Mouse (Mus musculus) embryonic facial prominence, embryonic 15.5 days (tissue): ENCODE data around the gene Tufm. TPM values are rescaled to one million over a fixed set of nuclear protein-coding genes. Genes with fewer than 3 reads are reported as not detected.

ENCODE experiments used
- ATAC-seq: fragments of 200-750 bp; cut with Nextera tagmentation; 2 replicates; pipeline ENCODE4 v1.8.0; 2017; ENCODE audit warnings: low read depth, moderate TSS enrichment; ENCODE audit not compliant: insufficient number of reproducible peaks, low FRiP score, low TSS enrichment
- H3K27ac ChIP-seq: fragments of 300-500 bp; sonication (generic); replicated peaks from 2 replicates; pipeline ENCODE4 v1.5.1; 2015; ENCODE audit warnings: mild to moderate bottlenecking, inconsistent platforms
- H3K27me3 ChIP-seq: fragments of 300-500 bp; sonication (generic); 2 replicates; pipeline ENCODE4 v1.6.1; 2015; ENCODE audit warnings: inconsistent platforms
- H3K36me3 ChIP-seq: fragments of 300-500 bp; sonication (generic); 2 replicates; pipeline ENCODE4 v1.6.1; 2015; ENCODE audit warnings: mild to moderate bottlenecking, inconsistent platforms
- H3K4me1 ChIP-seq: fragments of 300-500 bp; sonication (generic); 2 replicates; pipeline ENCODE4 v1.6.1; 2015; ENCODE audit warnings: inconsistent platforms
- H3K4me2 ChIP-seq: fragments of 300-500 bp; sonication (generic); replicated peaks from 2 replicates; pipeline ENCODE4 v1.6.1; 2015; ENCODE audit warnings: mild to moderate bottlenecking, inconsistent platforms
- H3K4me3 ChIP-seq: fragments of 300-500 bp; sonication (generic); replicated peaks from 2 replicates; pipeline ENCODE4 v1.5.1; 2015; ENCODE audit warnings: mild to moderate bottlenecking, inconsistent platforms
- H3K9ac ChIP-seq: fragments of 300-500 bp; sonication (generic); 2 replicates; pipeline ENCODE4 v1.6.1; 2015; ENCODE audit warnings: inconsistent platforms
- H3K9me3 ChIP-seq: fragments of 300-500 bp; sonication (generic); replicated peaks from 2 replicates; pipeline ENCODE4 v1.6.1; 2016; ENCODE audit warnings: inconsistent platforms
- WGBS: fragments of 180-500 bp; shearing (Covaris S2); methylation state at CpG from one replicate; pipeline ENCODE4 v1.1.7; 2015; 5-methylcytosine and 5-hydroxymethylcytosine counted together
- polyA plus RNA-seq: library from polyadenylated mRNA; unstranded; fragments of >200 nt; fragmentation: Nextera tagmentation; extraction: Ambion mirVana; gene quantifications from 2 replicates; pipeline ENCODE4 v1.2.1, GENCODE M21; 2015

Gene Tufm
- polyA plus RNA-seq, 1 experiment from 2014 or later: 129 TPM

GRCm38 (mm10) chr7:126456382-126457266, 30.5 kb upstream of the Tufm start:
- no peak overlapping the region for H3K4me3 ChIP-seq
- WGBS: 87% methylated on average over 17 of the region's 17 CpGs
- H3K4me1 ChIP-seq: peaks cover 4% of the 10 kb centered on the region; the same call in 1 of the 2 replicates
- no peaks in the 10 kb centered on the region for H3K27me3 ChIP-seq
- H3K36me3 ChIP-seq: no peaks in the 10 kb centered on the region
- H3K9me3 ChIP-seq: no peaks in the 10 kb centered on the region
- H3K9ac ChIP-seq: no peak overlapping the region
- no peak for ATAC-seq
- no peak overlapping the region for H3K4me2 ChIP-seq
- no peak overlapping the region for H3K27ac ChIP-seq

- Histone ChIP-seq H3K4me3 (no peak overlapping the region), H3K27me3 (no peaks in the 10 kb centered on the region), H3K9me3 (no peaks in the 10 kb centered on the region), H3K36me3 (no peaks in the 10 kb centered on the region), H3K27ac (no peak overlapping the region), H3K4me2 (no peak overlapping the region), H3K4me1 (peaks cover 4% of the 10 kb centered on the region; the same call in 1 of the 2 replicates), H3K9ac (no peak overlapping the region)
- ATAC-seq: no peak
- WGBS: 85% methylated on average over 5 of the region's 5 CpGs
Observed at GRCm38 (mm10) chr7:126458225-126458624, 28.9 kb upstream of the Tufm start.

- H3K27me3 ChIP-seq: no peaks in the 10 kb centered on the region
- WGBS: 78% methylated on average over 11 of the region's 11 CpGs
Observed at GRCm38 (mm10) chr7:126458844-126459618, 28.1 kb upstream of the Tufm start.

GRCm38 (mm10) chr7:126460623-126461399, 26.4 kb upstream of the Tufm start:
- Histone ChIP-seq H3K9ac (no peak overlapping the region), H3K4me1 (peaks cover 16% of the 10 kb centered on the region; the same call in 1 of the 2 replicates), H3K27me3 (no peaks in the 10 kb centered on the region), H3K4me3 (0 out of 2 replicates have a peak overlapping the region, but pooled peaks have one; percentile 6), H3K27ac (no peak overlapping the region), H3K36me3 (no peaks in the 10 kb centered on the region), H3K4me2 (no peak overlapping the region), H3K9me3 (no peaks in the 10 kb centered on the region)
- ATAC-seq: no peak
- 46% methylated on average over 10 of the region's 10 CpGs for WGBS

More at GRCm38 (mm10) chr7:126458844-126459618, 28.1 kb upstream of the Tufm start:
- H3K4me1 ChIP-seq: peaks cover 6% of the 10 kb centered on the region; the same call in 1 of the 2 replicates
- no peak overlapping the region for H3K4me2 ChIP-seq
- no peak overlapping the region for H3K4me3 ChIP-seq
- H3K9ac ChIP-seq: no peak overlapping the region
- no peaks in the 10 kb centered on the region for H3K36me3 ChIP-seq
- H3K9me3 ChIP-seq: no peaks in the 10 kb centered on the region
- no peak for ATAC-seq
- no peak overlapping the region for H3K27ac ChIP-seq

GRCm38 (mm10) chr7:126461626-126462025, 25.5 kb upstream of the Tufm start:
- ATAC-seq: no peak
- Histone ChIP-seq H3K36me3 (peaks cover 3% of the 10 kb centered on the region; the same call in 1 of the 2 replicates), H3K4me2 (no peak overlapping the region), H3K27ac (0 out of 2 replicates have a peak overlapping the region, but pooled peaks have one; percentile 22), H3K4me3 (peak overlapping the region; percentile 6; the same call in 1 of the 2 replicates), H3K4me1 (peaks cover 16% of the 10 kb centered on the region), H3K9ac (no peak overlapping the region), H3K27me3 (no peaks in the 10 kb centered on the region), H3K9me3 (no peaks in the 10 kb centered on the region)
- WGBS: 68% methylated on average over 3 of the region's 3 CpGs

- 44% methylated on average over 5 of the region's 5 CpGs for WGBS
- H3K27ac ChIP-seq: peak within 1 kb of the TSS; percentile 48; the same call in 1 of the 2 replicates
- ATAC-seq: no peak
- H3K4me2 ChIP-seq: no peak within 1 kb of the TSS
- H3K9me3 ChIP-seq: no peaks in the 10 kb centered on the region
- H3K27me3 ChIP-seq: no peaks in the 10 kb centered on the region
- no peak within 1 kb of the TSS for H3K9ac ChIP-seq
- peaks cover 19% of the 10 kb centered on the region for H3K4me1 ChIP-seq
- H3K36me3 ChIP-seq: peaks cover 17% of the 10 kb centered on the region
- peak within 1 kb of the TSS; percentile 6; the same call in 1 of the 2 replicates for H3K4me3 ChIP-seq
Observed at GRCm38 (mm10) chr7:126463004-126463403, 24.2 kb upstream of the Tufm start, which contains the start of gene Atp2a1. Gene Atp2a1, minus strand, starts transcription at chr7:126463108.

GRCm38 (mm10) chr7:126463547-126463946, 23.6 kb upstream of the Tufm start:
- Histone ChIP-seq H3K4me3 (no peak overlapping the region), H3K36me3 (peaks cover 23% of the 10 kb centered on the region), H3K9me3 (no peaks in the 10 kb centered on the region), H3K9ac (no peak overlapping the region), H3K27me3 (no peaks in the 10 kb centered on the region), H3K27ac (no peak overlapping the region), H3K4me2 (no peak overlapping the region), H3K4me1 (peaks cover 19% of the 10 kb centered on the region)
- ATAC-seq: no peak
- 47% methylated on average over 4 of the region's 4 CpGs for WGBS

GRCm38 (mm10) chr7:126464121-126464520, 23.0 kb upstream of the Tufm start:
- Histone ChIP-seq H3K27ac (0 out of 2 replicates have a peak overlapping the region, but pooled peaks have one; percentile 48), H3K9me3 (no peaks in the 10 kb centered on the region), H3K4me1 (peaks cover 19% of the 10 kb centered on the region), H3K4me2 (no peak overlapping the region), H3K36me3 (peaks cover 28% of the 10 kb centered on the region), H3K4me3 (no peak overlapping the region), H3K27me3 (no peaks in the 10 kb centered on the region), H3K9ac (no peak overlapping the region)
- WGBS: 55% methylated on average over 4 of the region's 4 CpGs
- ATAC-seq: no peak

- no peak for ATAC-seq
- H3K9ac ChIP-seq: 0 out of 2 replicates have a peak overlapping the region, but pooled peaks have one; percentile 6
- peaks cover 36% of the 10 kb centered on the region for H3K36me3 ChIP-seq
- H3K4me3 ChIP-seq: no peak overlapping the region
- H3K27ac ChIP-seq: peak overlapping the region; percentile 48; the same call in 1 of the 2 replicates
- H3K27me3 ChIP-seq: no peaks in the 10 kb centered on the region
- WGBS: 45% methylated on average over 5 of the region's 5 CpGs
- no peak overlapping the region for H3K4me2 ChIP-seq
- H3K9me3 ChIP-seq: no peaks in the 10 kb centered on the region
- H3K4me1 ChIP-seq: peaks cover 19% of the 10 kb centered on the region
Observed at GRCm38 (mm10) chr7:126464836-126465235, 22.3 kb upstream of the Tufm start.

GRCm38 (mm10) chr7:126465246-126466030, 21.7 kb upstream of the Tufm start:
- H3K4me3 ChIP-seq: no peak overlapping the region
- peak overlapping the region; percentile 48; the same call in 1 of the 2 replicates for H3K27ac ChIP-seq
- H3K36me3 ChIP-seq: peaks cover 42% of the 10 kb centered on the region
- H3K4me2 ChIP-seq: no peak overlapping the region
- 53% methylated on average over 7 of the region's 7 CpGs for WGBS
- peaks cover 19% of the 10 kb centered on the region for H3K4me1 ChIP-seq
- H3K9me3 ChIP-seq: no peaks in the 10 kb centered on the region
- peak; percentile 32; the same call in 1 of the 2 replicates for ATAC-seq
- no peak overlapping the region for H3K9ac ChIP-seq
- no peaks in the 10 kb centered on the region for H3K27me3 ChIP-seq
